Mouse (Mus musculus): ENCODE measurements at regions not wholly inside any gene's neighbourhood (a gene's known extent, or its start where the extent isn't known, plus 50 kb on each side); places are given as distances from the start of the nearest gene placed in this dataset.
A peak's percentile ranks its signal among the peaks of the same experiment; 100 is the strongest.

DNA sequence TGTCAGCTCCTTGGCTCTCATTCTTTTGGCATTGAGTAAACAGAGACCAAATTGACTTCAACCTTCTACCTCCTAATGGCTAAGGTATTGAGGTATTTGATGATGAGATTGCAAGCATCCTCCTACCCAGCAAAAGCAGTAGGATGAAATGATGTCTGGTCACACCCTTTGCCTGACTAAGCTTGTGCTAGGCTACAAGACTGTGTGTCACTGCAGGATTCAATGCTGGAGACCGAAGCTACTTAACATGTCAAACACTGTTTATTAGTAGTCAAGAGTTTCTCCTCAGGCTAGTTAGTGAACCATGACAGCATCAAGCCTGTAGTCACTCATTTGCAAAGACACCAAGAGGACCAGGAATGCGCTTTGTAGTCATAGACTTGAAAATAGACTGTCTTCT is 320.0 kb downstream of the Prr30 start:
- no peak for DNase-seq

DNA sequence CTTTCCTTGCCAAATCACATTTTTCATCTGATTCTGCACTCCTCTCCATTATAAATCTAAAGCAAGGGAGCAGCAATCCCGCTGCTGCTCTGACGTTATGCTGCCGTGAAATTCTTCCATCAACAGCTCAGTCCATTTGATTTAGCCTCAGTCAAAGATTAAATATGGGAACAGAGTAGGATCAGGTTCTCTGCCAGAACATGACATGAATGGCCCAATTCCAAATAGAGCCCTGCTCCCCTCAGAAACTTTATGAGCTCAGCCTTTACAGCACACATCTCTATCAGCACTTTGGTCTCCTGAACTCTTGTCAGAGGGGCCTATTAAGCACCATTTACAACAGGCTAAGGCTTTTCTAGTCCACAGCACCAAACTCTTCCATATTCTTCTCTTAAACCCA is 332.3 kb downstream of the Prr30 start:
- DNase-seq: no peak

DNA sequence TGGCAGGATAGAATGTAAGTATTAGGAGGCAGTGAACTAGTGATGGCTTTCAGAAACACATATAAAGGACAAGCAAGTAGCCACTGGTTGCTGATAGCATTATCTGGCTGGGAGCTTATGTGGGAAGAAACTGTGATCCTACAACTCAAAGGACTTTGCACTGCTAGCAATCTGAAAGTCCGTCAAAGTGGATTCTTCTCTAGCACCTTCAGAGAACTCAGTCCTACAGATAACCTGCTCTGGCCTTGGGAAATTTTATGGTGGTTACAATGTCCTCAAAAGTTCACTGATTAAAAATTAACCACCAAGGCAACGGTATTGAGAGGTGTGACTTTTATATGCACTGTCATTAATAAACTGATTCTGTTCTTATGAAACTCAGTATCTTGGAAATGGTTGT is 335.3 kb downstream of the Prr30 start:
- no peak for DNase-seq

DNA sequence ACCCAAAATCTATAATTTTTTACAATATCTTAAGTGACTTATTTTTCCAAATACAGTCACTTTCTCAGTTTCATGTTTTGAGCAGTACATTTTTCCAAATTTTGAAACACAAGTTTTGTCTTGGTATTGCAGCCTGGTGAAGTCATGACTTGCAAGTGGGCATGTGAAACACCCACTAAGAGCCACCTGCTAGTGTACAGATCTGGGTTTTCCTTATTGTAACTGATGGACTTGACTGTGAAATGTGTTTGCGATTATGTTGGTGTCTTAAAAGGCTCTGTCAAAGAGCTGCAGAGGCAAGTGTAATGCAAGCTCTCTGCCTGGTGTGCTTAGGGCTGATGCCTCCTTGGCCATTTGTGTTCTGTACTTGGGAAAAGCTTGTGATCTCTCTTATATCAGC is 336.0 kb downstream of the Prr30 start:
- no peak for DNase-seq

DNA sequence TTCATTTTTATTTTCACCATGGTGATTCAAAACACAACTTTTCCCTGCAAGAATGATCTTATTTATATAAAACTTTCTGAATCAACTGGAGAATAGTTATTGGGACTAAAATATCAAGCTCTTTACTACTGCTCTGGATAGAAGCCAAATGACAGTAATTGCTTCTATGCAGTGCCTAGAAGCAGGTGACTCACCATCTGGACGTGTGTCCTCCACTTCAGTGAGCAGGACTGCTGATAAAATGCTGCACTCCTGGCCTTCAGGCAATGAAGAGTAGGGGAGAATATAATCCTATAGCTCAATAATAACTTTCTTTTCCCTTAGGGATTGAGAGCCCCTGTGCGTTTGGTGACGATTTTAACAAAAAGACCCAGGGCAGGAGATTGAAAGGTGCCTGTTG is 357.3 kb downstream of the Prr30 start:
- DNase-seq: peak; percentile 5 to 28

All from cerebellum, postnatal 14 days (tissue).